Mouse (Mus musculus): Measurements from ENCODE around the gene Gm20388. TPM values are rescaled to one million over a fixed set of nuclear protein-coding genes. Genes with fewer than 3 reads are reported as not detected.

The Gm20388 gene
- total and polyA plus RNA-seq, 3 experiments = 0.02 to 0.05 TPM; not detected in 1

DNA sequence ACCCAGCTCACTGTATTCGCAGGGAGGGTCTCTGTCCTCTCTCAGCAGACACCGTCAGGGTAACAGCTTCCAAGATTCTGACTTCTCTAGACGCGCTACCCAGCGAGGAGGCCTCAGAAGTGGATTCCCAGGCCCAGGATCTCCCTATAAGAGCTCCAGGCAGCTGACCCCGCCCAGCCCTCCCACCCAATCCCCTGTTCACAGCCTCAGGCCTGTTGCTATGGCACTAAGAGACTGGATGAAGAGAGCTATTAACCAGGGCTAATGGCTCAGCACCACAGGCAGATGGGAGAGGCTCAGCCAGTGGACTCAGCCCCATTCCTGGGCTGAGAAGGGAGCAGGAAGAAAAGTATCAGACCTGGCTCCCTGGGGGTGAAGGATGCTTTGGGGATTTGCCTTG is 692.0 kb downstream of the Gm20388 start:
- no peak overlapping the region for H3K4me3 ChIP-seq (ENCODE audit: low read depth, low read length)
- peaks cover 26% of the 10 kb centered on the region for H3K27me3 ChIP-seq (ENCODE audit: insufficient read depth, low read length)
- peaks cover 6% of the 10 kb centered on the region for H3K4me1 ChIP-seq (ENCODE audit: insufficient read depth, low read depth, low read length)
- H3K9me3 ChIP-seq (replicated peaks) = peaks cover 5% of the 10 kb centered on the region
- ATAC-seq (ENCODE audit: extremely low read depth, insufficient number of reproducible peaks, low FRiP score, poor library complexity, severe bottlenecking) (no peak), DNase-seq (ENCODE audit: low spot score) (no peak)
- H3K36me3 ChIP-seq (replicated peaks) = no peaks in the 10 kb centered on the region
- TF ChIP-seq GATA2 (IDR thresholded peaks at IDR 0.05; ENCODE audit: borderline replicate concordance, low read depth, low read length) (no peak), POLR2AphosphoS5 (IDR thresholded peaks at IDR 0.05; ENCODE audit: insufficient replicate concordance, low read depth, low read length) (no peak), GATA1 (IDR thresholded peaks at IDR 0.05; ENCODE audit: borderline replicate concordance, low read length) (no peak), CTCF (IDR thresholded peaks at IDR 0.05; ENCODE audit: low read depth, low read length) (no peak), TAL1 (conservative IDR thresholded peaks at IDR 0.05; ENCODE audit: low read depth, low read length) (no peak)

DNA sequence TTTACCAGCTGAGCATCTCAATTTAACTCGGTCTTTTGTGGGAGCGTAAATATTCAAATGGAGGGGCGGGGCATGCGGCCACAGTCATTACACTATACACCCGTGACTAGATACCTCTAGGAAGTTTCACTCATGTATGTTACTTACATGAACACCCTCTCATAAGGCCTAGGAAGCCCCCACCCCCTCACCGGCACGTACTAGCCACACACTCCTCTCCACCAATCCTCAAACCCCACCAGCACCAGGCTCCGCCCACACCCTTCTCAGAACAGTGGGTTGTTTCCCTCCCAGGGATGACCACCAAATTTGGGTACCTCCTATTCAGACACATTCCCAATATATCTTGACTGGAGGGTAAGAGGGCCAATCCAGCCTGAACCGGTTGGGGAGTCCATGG is 696.8 kb downstream of the Gm20388 start:
- no peak for DNase-seq (ENCODE audit: low spot score)
- ATAC-seq (ENCODE audit: extremely low read depth, insufficient number of reproducible peaks, low FRiP score, poor library complexity, severe bottlenecking) = no peak

DNA sequence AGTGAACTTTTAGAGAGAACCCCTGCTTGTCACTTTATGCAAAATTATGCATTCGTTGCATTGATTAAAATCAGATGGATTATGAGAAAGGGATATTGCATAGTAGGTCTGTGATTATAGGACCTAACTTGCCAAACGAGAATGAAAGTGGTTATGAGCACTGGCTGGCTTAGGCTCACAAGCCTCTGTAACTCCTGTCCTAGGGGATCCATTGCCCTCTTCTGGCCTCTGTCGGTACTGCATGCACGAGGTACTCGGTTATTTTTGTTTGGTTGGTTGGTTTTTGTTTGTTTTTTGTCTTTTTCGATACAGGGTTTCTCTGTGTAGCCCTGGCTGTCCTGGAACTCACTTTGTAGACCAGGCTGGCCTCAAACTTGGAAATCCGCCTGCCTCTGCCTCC is 697.2 kb downstream of the Gm20388 start:
- peak; percentile 53 for DNase-seq (ENCODE audit: low spot score)
- Histone ChIP-seq H3K4me3 (ENCODE audit: low read depth, low read length) (no peak overlapping the region; the same call in 1 of the 2 replicates), H3K9me3 (replicated peaks) (no peaks in the 10 kb centered on the region), H3K27me3 (ENCODE audit: insufficient read depth, low read length) (peaks cover 39% of the 10 kb centered on the region), H3K4me1 (ENCODE audit: insufficient read depth, low read depth, low read length) (peaks cover 12% of the 10 kb centered on the region), H3K36me3 (replicated peaks) (no peaks in the 10 kb centered on the region)
- peak; percentile 57; the same call in 1 of the 2 replicates for ATAC-seq (ENCODE audit: extremely low read depth, insufficient number of reproducible peaks, low FRiP score, poor library complexity, severe bottlenecking)
- peak; percentile 84 for TF ChIP-seq CTCF (IDR thresholded peaks at IDR 0.05; ENCODE audit: low read depth, low read length)
- no peak for TF ChIP-seq GATA1 (IDR thresholded peaks at IDR 0.05; ENCODE audit: borderline replicate concordance, low read length)

More for the DNA sequence above, 696.8 kb downstream of the Gm20388 start:
- H3K9me3 ChIP-seq (replicated peaks) = no peaks in the 10 kb centered on the region
- no peak for TF ChIP-seq GATA2 (IDR thresholded peaks at IDR 0.05; ENCODE audit: borderline replicate concordance, low read depth, low read length)
- no peak for TF ChIP-seq CTCF (IDR thresholded peaks at IDR 0.05; ENCODE audit: low read depth, low read length)
- no peak for TF ChIP-seq TAL1 (conservative IDR thresholded peaks at IDR 0.05; ENCODE audit: low read depth, low read length)
- TF ChIP-seq POLR2AphosphoS5 (IDR thresholded peaks at IDR 0.05; ENCODE audit: insufficient replicate concordance, low read depth, low read length) = no peak
- TF ChIP-seq GATA1 (IDR thresholded peaks at IDR 0.05; ENCODE audit: borderline replicate concordance, low read length) = no peak
- peaks cover 12% of the 10 kb centered on the region for H3K4me1 ChIP-seq (ENCODE audit: insufficient read depth, low read depth, low read length)
- no peaks in the 10 kb centered on the region for H3K36me3 ChIP-seq (replicated peaks)
- peaks cover 41% of the 10 kb centered on the region for H3K27me3 ChIP-seq (ENCODE audit: insufficient read depth, low read length)
- H3K4me3 ChIP-seq (ENCODE audit: low read depth, low read length) = peak overlapping the region; percentile 4; the same call in 1 of the 2 replicates

DNA sequence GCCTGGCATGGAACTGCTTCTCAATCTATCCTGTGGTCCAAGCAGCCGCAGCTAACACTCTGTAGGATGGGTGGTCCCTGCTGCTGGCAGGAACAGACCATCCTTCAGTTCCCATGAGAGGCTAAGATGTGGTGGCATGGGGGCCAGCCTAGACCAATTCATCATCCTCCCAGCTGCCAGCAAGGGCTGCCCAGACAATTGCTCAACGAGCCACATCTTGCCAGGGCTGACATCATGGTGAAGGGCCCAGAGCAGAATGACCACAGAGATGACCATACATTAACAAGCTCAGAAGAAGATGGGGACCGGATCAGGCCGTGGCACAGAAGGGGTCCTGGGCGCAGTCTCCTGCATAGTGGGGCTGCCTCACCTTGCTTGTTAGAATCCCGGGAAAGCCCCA is 700.2 kb downstream of the Gm20388 start:
- DNase-seq (ENCODE audit: low spot score) (no peak), ATAC-seq (ENCODE audit: extremely low read depth, insufficient number of reproducible peaks, low FRiP score, poor library complexity, severe bottlenecking) (no peak)
- TF ChIP-seq GATA1 (IDR thresholded peaks at IDR 0.05; ENCODE audit: borderline replicate concordance, low read length) (no peak), TAL1 (conservative IDR thresholded peaks at IDR 0.05; ENCODE audit: low read depth, low read length) (no peak), CTCF (IDR thresholded peaks at IDR 0.05; ENCODE audit: low read depth, low read length) (no peak)
- Histone ChIP-seq H3K4me1 (ENCODE audit: insufficient read depth, low read depth, low read length) (peaks cover 15% of the 10 kb centered on the region), H3K27me3 (ENCODE audit: insufficient read depth, low read length) (peaks cover 48% of the 10 kb centered on the region), H3K4me3 (ENCODE audit: low read depth, low read length) (no peak overlapping the region), H3K9me3 (replicated peaks) (no peaks in the 10 kb centered on the region), H3K36me3 (replicated peaks) (no peaks in the 10 kb centered on the region)

DNA sequence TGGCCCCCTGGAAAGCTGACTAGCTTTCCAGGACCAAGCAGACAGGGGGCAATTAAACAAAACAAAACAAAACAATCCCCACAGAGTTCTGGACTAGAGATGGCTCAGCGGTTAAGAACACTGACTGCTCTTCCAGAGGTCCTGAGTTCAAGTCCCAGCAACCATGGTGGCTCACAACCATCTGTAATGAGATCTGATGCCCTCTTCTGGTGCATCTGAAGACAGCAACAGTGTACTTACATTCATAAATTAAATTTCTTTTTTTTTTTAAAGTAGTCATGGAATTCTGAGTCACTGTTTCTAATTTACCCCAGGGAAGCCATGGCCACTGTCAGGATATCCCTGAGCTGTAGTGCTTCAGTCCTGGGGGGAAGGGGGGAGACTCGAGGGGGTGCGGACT is 703.9 kb downstream of the Gm20388 start:
- Histone ChIP-seq H3K9me3 (replicated peaks) (no peaks in the 10 kb centered on the region), H3K4me1 (ENCODE audit: insufficient read depth, low read depth, low read length) (peaks cover 14% of the 10 kb centered on the region), H3K4me3 (ENCODE audit: low read depth, low read length) (no peak overlapping the region), H3K27me3 (ENCODE audit: insufficient read depth, low read length) (peaks cover 45% of the 10 kb centered on the region), H3K36me3 (replicated peaks) (no peaks in the 10 kb centered on the region)
- DNase-seq (ENCODE audit: low spot score) = no peak
- ATAC-seq (ENCODE audit: extremely low read depth, insufficient number of reproducible peaks, low FRiP score, poor library complexity, severe bottlenecking) = no peak
- TF ChIP-seq CTCF (IDR thresholded peaks at IDR 0.05; ENCODE audit: low read depth, low read length) (no peak), GATA1 (IDR thresholded peaks at IDR 0.05; ENCODE audit: borderline replicate concordance, low read length) (no peak), GATA2 (IDR thresholded peaks at IDR 0.05; ENCODE audit: borderline replicate concordance, low read depth, low read length) (no peak)

DNA sequence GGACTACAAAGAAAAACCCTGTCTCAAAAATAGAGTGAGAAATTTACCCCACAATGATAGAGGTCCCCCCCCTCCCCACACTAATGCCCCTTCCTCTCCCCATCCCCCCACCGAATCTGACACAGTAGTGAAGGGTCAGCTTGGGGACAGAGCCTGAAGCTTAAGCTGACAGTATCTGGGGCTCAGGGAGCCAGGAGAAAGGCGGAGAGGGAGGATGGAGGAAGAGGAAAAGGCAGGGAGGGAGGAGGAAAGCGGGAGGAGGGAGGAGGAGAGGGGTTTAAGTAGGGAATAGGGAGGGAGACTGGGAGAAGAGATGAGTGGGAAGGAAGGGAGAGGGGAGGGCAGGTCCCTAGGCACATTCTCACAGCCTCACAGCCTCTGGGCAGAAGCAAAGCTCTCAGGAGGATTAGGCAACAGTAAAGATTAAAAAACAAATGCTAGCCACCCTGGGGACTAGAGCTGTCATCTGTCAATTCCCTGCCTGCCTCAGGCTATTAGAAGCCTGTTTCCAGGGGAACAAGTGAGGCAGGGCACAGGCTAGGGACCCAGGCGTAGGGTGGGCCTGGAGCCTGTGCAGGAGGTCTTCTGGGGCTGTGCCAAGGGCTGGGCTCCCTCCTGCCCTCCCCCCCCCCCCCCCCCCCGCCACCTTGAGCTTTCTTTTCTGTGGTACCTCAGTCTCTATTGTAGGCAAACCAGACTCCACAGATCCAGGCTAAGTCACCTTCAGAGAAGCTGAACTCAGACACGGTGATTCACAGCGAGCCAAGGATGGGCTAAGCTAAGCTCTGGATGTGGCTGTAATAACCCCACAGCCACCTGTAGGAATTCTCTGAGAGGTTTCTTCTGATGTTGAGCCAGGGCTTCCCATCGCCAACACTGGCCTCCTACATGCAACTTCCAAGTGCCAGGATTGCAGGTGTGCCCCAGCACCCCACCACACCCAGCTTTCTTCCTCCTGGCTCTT is 706.3 kb downstream of the Gm20388 start:
- H3K36me3 ChIP-seq (replicated peaks) = no peaks in the 10 kb centered on the region
- no peak for ATAC-seq (ENCODE audit: extremely low read depth, insufficient number of reproducible peaks, low FRiP score, poor library complexity, severe bottlenecking)
- H3K27me3 ChIP-seq (ENCODE audit: insufficient read depth, low read length) = peaks cover 32% of the 10 kb centered on the region
- no peaks in the 10 kb centered on the region for H3K9me3 ChIP-seq (replicated peaks)
- H3K4me1 ChIP-seq (ENCODE audit: insufficient read depth, low read depth, low read length) = peaks cover 17% of the 10 kb centered on the region
- H3K4me3 ChIP-seq (ENCODE audit: low read depth, low read length) = no peak overlapping the region
- TF ChIP-seq GATA1 (IDR thresholded peaks at IDR 0.05; ENCODE audit: borderline replicate concordance, low read length) = no peak
- no peak for TF ChIP-seq GATA2 (IDR thresholded peaks at IDR 0.05; ENCODE audit: borderline replicate concordance, low read depth, low read length)
- no peak for TF ChIP-seq TAL1 (conservative IDR thresholded peaks at IDR 0.05; ENCODE audit: low read depth, low read length)
- no peak for TF ChIP-seq POLR2AphosphoS5 (IDR thresholded peaks at IDR 0.05; ENCODE audit: insufficient replicate concordance, low read depth, low read length)
- no peak for TF ChIP-seq CTCF (IDR thresholded peaks at IDR 0.05; ENCODE audit: low read depth, low read length)
- DNase-seq (ENCODE audit: low spot score) = no peak

All from G1E (cell line).